Mouse (Mus musculus) 3134 (cell line): ENCODE data around the gene Gramd1b.

Experiments used
- DNase-seq: peaks from one replicate; pipeline ENCODE4 v3.0.0-alpha.2; 2011; ENCODE audit warnings: low spot score; ENCODE audit not compliant: insufficient read length; ENCODE audit errors: extremely low read depth

The Gramd1b gene

GRCm38 (mm10) chr9:40403750-40404149 lies 127.4 kb downstream of the Gramd1b start:
- DNase-seq, result no peak

- no peak for DNase-seq
Observed at GRCm38 (mm10) chr9:40401818-40402217, 129.4 kb downstream of the Gramd1b start.

- no peak for DNase-seq
Observed at GRCm38 (mm10) chr9:40400854-40401253, 130.3 kb downstream of the Gramd1b start.

GRCm38 (mm10) chr9:40400171-40400570 lies 131.0 kb downstream of the Gramd1b start:
- no peak for DNase-seq

GRCm38 (mm10) chr9:40399359-40399932 lies 131.7 kb downstream of the Gramd1b start:
- DNase-seq, result no peak

GRCm38 (mm10) chr9:40397471-40398245 lies 133.5 kb downstream of the Gramd1b start:
- DNase-seq, result no peak

- peak; percentile 36 for DNase-seq
Observed at GRCm38 (mm10) chr9:40397036-40397435, 134.1 kb downstream of the Gramd1b start.

GRCm38 (mm10) chr9:40396171-40396570 lies 135.0 kb downstream of the Gramd1b start:
- DNase-seq, result no peak

GRCm38 (mm10) chr9:40391852-40392695 lies 139.1 kb downstream of the Gramd1b start:
- DNase-seq, result no peak

GRCm38 (mm10) chr9:40391359-40391758 lies 139.8 kb downstream of the Gramd1b start:
- no peak for DNase-seq

GRCm38 (mm10) chr9:40390904-40391303 lies 140.3 kb downstream of the Gramd1b start:
- DNase-seq, result no peak

GRCm38 (mm10) chr9:40390396-40390760 lies 140.8 kb downstream of the Gramd1b start:
- DNase-seq, result no peak

- DNase-seq, result no peak
Observed at GRCm38 (mm10) chr9:40389669-40390395, 141.4 kb downstream of the Gramd1b start.

GRCm38 (mm10) chr9:40389175-40389574 lies 142.0 kb downstream of the Gramd1b start:
- DNase-seq, result no peak

GRCm38 (mm10) chr9:40384781-40385180 lies 146.4 kb downstream of the Gramd1b start:
- no peak for DNase-seq

GRCm38 (mm10) chr9:40382508-40382907 lies 148.7 kb downstream of the Gramd1b start:
- no peak for DNase-seq

GRCm38 (mm10) chr9:40381416-40382411 lies 149.5 kb downstream of the Gramd1b start:
- DNase-seq, result peak; percentile 78

- no peak for DNase-seq
Observed at GRCm38 (mm10) chr9:40376711-40377410, 154.3 kb downstream of the Gramd1b start.

GRCm38 (mm10) chr9:40376139-40376541 lies 155.0 kb downstream of the Gramd1b start:
- peak; percentile 11 for DNase-seq
